Mouse (Mus musculus): ENCODE data around the gene Epdr1. TPM values are rescaled to one million over a fixed set of nuclear protein-coding genes. Genes with fewer than 3 reads are reported as not detected.
A peak's percentile ranks its signal among the peaks of the same experiment; 100 is the strongest.

Gene Epdr1
- total and polyA plus RNA-seq, 3 experiments: 0.81 TPM; not detected in 2

DNA sequence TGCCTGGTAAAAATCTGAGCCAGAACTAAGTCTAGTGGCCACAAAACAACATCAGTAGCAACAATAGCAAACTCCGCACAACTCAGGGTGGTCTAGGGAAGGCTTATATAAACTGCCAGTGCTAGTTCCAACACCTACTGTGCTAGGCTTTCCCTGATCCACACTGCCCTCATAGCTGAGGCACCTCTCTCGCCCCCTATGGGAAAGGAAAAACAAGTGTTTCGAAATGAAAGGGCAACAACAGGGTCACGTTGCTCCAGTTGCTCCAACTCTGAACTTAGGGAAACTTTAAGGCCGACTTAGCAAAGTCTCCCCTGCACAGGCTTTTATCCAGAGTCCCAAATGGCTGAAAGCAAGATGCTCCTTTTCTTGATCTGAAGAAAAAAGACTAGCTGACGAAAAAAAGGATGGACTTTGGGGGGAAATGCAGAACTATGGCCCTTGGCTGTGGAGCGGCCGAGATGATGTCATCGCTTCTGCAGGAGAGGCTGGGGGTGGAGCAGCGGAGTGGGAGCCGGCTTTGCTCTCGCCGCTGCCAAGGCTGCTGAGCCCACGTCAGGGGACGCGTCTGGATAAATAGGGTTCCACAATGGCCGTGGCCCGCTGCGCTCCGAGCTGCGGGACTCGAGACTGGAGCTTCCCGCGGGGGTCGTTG, 3.0 kb upstream of the Epdr1 start, which contains the start of gene Sfrp4:
TSS of gene Sfrp4 (plus strand) at position 532 of the 655 bp plus-strand sequence.
- Histone ChIP-seq H3K9me3 (replicated peaks; ENCODE audit: low read length) (no peaks in the 10 kb centered on the region), H3K79me2 (replicated peaks; ENCODE audit: control insufficient read depth, extremely low read depth, insufficient read depth, poor library complexity, severe bottlenecking) (no peaks in the 10 kb centered on the region), H3K36me3 (replicated peaks in 1 of 2; ENCODE audit: control insufficient read depth in 1 of 2, insufficient read depth in 1 of 2, low read length in 1 of 2) (no peaks in the 10 kb centered on the region), H3K9ac (ENCODE audit: insufficient read depth, low read depth) (no peak within 1 kb of the TSS), H3K27ac (ENCODE audit: insufficient read depth, low read depth) (no peak within 1 kb of the TSS), H3K4me1 (ENCODE audit: control insufficient read depth in 1 of 2, insufficient read depth in 2 of 2) (no peaks in the 10 kb centered on the region; a peak in 1 of 4 replicates), H3K4me2 (ENCODE audit: insufficient read depth, low read depth, poor library complexity, severe bottlenecking) (no peak within 1 kb of the TSS), H3K4me3 (replicated peaks in 1 of 3; ENCODE audit: low read depth in 2 of 3, low read length in 2 of 3, poor library complexity in 1 of 3) (no peak within 1 kb of the TSS), H3K27me3 (replicated peaks) (no peaks in the 10 kb centered on the region)
- in situ Hi-C loops (cut with MboI; ENCODE audit: low pct_ligation_motif_present, low pct_unique_long_range_greater_than_20kb, low sequenced_read_pairs) (no loop called here), dilution Hi-C loops (cut with MboI; ENCODE audit: extremely low pct_ligation_motif_present, extremely low pct_unique_long_range_greater_than_20kb, low sequenced_read_pairs) (no loop called here)
- DNase-seq (ENCODE audit: extremely low read depth): no peak
- TF ChIP-seq CTCF (conservative IDR thresholded peaks at IDR 0.05 in 1 of 2, IDR thresholded peaks at IDR 0.05 in 1 of 2; ENCODE audit: low read depth in 2 of 2, low read length in 2 of 2): peak in 1 of 2 experiments; percentile 16; a peak in 1 of 4 replicates
- peak; percentile 1; the same call in 1 of the 2 replicates for TF ChIP-seq RAD21 (IDR thresholded peaks at IDR 0.05; ENCODE audit: low read depth, low read length)
- no peak for TF ChIP-seq ZC3H11A (IDR thresholded peaks at IDR 0.05; ENCODE audit: low read depth, low read length)

DNA sequence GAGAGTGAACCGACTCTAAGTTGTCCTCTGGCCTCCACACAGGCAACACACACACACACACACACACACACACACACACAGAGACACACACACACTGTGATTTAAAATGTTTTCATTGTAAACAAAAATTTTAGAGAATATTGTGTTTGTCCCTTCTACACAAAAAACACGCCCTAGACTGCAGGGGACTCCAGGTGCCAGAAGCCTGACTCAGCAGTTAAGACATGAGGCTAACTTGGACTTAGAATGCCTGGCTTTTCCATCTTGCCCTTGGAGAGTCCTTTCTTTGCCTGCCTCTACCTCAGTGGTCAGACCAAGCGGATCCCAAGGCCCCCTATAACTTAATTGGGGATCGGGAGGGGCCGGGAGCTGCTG, 899 bp downstream of the Epdr1 start:
- peak; percentile 80 for TF ChIP-seq MAFK (IDR thresholded peaks at IDR 0.05; ENCODE audit: insufficient replicate concordance, low read length)
- no peak for TF ChIP-seq ZMIZ1 (IDR thresholded peaks at IDR 0.05; ENCODE audit: low read depth, low read length)
- Histone ChIP-seq H3K4me1 (ENCODE audit: control insufficient read depth in 1 of 2, insufficient read depth in 2 of 2) (no peaks in the 10 kb centered on the region; a peak in 1 of 4 replicates), H3K4me2 (ENCODE audit: insufficient read depth, low read depth, poor library complexity, severe bottlenecking) (peak overlapping the region; percentile 90), H3K9me3 (replicated peaks; ENCODE audit: low read length) (no peaks in the 10 kb centered on the region), H3K79me2 (replicated peaks; ENCODE audit: control insufficient read depth, extremely low read depth, insufficient read depth, poor library complexity, severe bottlenecking) (no peaks in the 10 kb centered on the region), H3K36me3 (replicated peaks in 1 of 2; ENCODE audit: control insufficient read depth in 1 of 2, insufficient read depth in 1 of 2, low read length in 1 of 2) (no peaks in the 10 kb centered on the region), H3K9ac (ENCODE audit: insufficient read depth, low read depth) (peak overlapping the region; percentile 36), H3K4me3 (replicated peaks in 1 of 3; ENCODE audit: low read depth in 2 of 3, low read length in 2 of 3, poor library complexity in 1 of 3) (peak overlapping the region in 1 of 3 experiments; percentile 70), H3K27me3 (replicated peaks) (no peaks in the 10 kb centered on the region), H3K27ac (ENCODE audit: insufficient read depth, low read depth) (no peak overlapping the region)
- dilution Hi-C loops (cut with MboI; ENCODE audit: extremely low pct_ligation_motif_present, extremely low pct_unique_long_range_greater_than_20kb, low sequenced_read_pairs): no loop called here
- in situ Hi-C loops (cut with MboI; ENCODE audit: low pct_ligation_motif_present, low pct_unique_long_range_greater_than_20kb, low sequenced_read_pairs): no loop called here
- no peak for DNase-seq (ENCODE audit: extremely low read depth)

DNA sequence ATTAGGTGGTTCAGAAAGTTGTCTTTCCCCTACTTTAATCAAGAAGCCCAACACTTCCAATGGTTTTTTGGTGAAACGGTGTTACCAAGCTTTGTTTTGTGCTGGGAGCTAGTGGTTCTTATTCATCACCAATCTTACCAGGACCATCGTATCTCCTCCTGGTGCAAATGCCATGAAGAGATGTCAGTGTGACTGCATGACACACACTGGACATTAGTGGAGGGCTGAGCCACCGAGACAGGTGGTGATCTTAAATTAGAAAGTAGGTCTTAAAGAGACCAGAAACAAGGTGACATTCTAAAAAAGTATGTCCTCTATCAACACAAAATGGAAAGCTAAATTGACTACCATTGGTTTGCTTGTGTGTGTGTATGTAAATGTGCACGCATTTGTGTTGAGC, 1.6 kb downstream of the Epdr1 start:
- Histone ChIP-seq H3K36me3 (replicated peaks in 1 of 2; ENCODE audit: control insufficient read depth in 1 of 2, insufficient read depth in 1 of 2, low read length in 1 of 2) (no peaks in the 10 kb centered on the region), H3K4me3 (replicated peaks in 1 of 3; ENCODE audit: low read depth in 2 of 3, low read length in 2 of 3, poor library complexity in 1 of 3) (no peak overlapping the region), H3K79me2 (replicated peaks; ENCODE audit: control insufficient read depth, extremely low read depth, insufficient read depth, poor library complexity, severe bottlenecking) (no peaks in the 10 kb centered on the region), H3K9me3 (replicated peaks; ENCODE audit: low read length) (no peaks in the 10 kb centered on the region), H3K27ac (ENCODE audit: insufficient read depth, low read depth) (no peak overlapping the region), H3K27me3 (replicated peaks) (no peaks in the 10 kb centered on the region), H3K9ac (ENCODE audit: insufficient read depth, low read depth) (no peak overlapping the region), H3K4me1 (ENCODE audit: control insufficient read depth in 1 of 2, insufficient read depth in 2 of 2) (no peaks in the 10 kb centered on the region), H3K4me2 (ENCODE audit: insufficient read depth, low read depth, poor library complexity, severe bottlenecking) (no peak overlapping the region)
- in situ Hi-C loops (cut with MboI; ENCODE audit: low pct_ligation_motif_present, low pct_unique_long_range_greater_than_20kb, low sequenced_read_pairs) (no loop called here), dilution Hi-C loops (cut with MboI; ENCODE audit: extremely low pct_ligation_motif_present, extremely low pct_unique_long_range_greater_than_20kb, low sequenced_read_pairs) (no loop called here)
- TF ChIP-seq ETS1 (conservative IDR thresholded peaks at IDR 0.05; ENCODE audit: low read depth, low read length): no peak
- TF ChIP-seq ZMIZ1 (IDR thresholded peaks at IDR 0.05; ENCODE audit: low read depth, low read length): no peak
- no peak for TF ChIP-seq POLR2AphosphoS2 (IDR thresholded peaks at IDR 0.05; ENCODE audit: low read depth, low read length)
- no peak for DNase-seq (ENCODE audit: extremely low read depth)
